Comparison of ENCODE assay signal across 18 mouse cellular contexts in the genomic region with DNA sequence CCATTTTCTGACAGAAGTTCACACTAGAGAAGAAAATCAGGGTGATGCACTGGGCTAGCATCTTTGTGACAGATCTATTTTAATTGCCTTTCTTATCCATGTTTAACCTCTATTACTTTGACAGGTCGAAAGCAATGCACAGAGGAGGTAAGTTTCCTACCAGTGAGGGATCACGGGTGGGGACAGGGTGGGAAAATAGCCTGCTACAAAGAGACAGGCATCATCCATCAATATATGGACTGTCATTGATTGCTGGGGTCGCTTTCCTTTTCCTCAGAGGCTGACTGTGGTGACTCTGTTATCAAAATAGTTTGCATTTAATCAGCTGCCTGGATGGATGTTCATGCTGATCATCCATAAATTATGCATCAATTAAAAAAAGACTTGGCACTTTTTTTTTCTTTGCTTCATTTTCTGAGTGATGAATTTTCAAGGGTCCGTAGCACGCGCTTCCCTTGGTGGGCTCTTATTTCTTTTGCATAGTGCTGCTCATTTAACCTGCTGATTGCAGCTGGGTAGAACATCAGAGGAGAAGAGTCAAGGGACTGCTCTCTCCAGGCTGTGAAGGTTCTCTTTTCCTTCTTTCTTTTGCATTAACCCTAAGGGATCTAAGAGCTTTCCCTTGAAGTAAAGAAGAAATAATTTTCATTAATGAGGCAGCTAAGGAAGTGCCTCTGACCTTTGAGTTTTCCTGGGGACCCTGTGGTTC.
DNase-seq lines count a peak whose midpoint lies in the region; ATAC-seq and TF ChIP-seq lines count a peak whose summit lies in the region.
"Had no signal": no experiment of that assay in that cellular context is flagged by ENCODE, and none has a peak within 500 bp of the region (broad histone marks: within the 10 kb centered on the region; RNA-seq: fewer than 3 reads in every experiment).

No protein-coding gene starts in this region.

- no peaks in the 10 kb centered on the region for H3K4me1 ChIP-seq in hindbrain, embryonic 11.5 days (replicated peaks; ENCODE audit: control insufficient read depth, insufficient read depth, low read length)
- no peaks in the 10 kb centered on the region for H3K4me1 ChIP-seq in hindbrain, embryonic 16.5 days (ENCODE audit: control insufficient read depth, insufficient read depth, low read depth, low read length)
- H3K4me1 ChIP-seq in midbrain, embryonic 13.5 days (replicated peaks) = no peaks in the 10 kb centered on the region
- H3K4me1 ChIP-seq in midbrain, postnatal 0 days (ENCODE audit: insufficient read depth, low read length) = no peaks in the 10 kb centered on the region
- no peaks in the 10 kb centered on the region for H3K4me1 ChIP-seq in midbrain, embryonic 15.5 days
- no peaks in the 10 kb centered on the region for H3K4me1 ChIP-seq in cerebellum, adult 2 months (ENCODE audit: control insufficient read depth, insufficient read depth, low read length)
- H3K4me1 ChIP-seq: embryonic facial prominence, embryonic 12.5 days; heart, embryonic 12.5 days; hindbrain, embryonic 15.5 days had no signal

- no peak overlapping the region for H3K9ac ChIP-seq in hindbrain, embryonic 11.5 days (ENCODE audit: low read depth, low read length)
- no peak overlapping the region for H3K9ac ChIP-seq in hindbrain, embryonic 16.5 days (ENCODE audit: low read depth, low read length)
- no peak overlapping the region for H3K9ac ChIP-seq in midbrain, embryonic 13.5 days (replicated peaks)
- no peak overlapping the region for H3K9ac ChIP-seq in midbrain, postnatal 0 days (replicated peaks; ENCODE audit: low read length, poor library complexity, severe bottlenecking)
- no peak overlapping the region for H3K9ac ChIP-seq in midbrain, embryonic 15.5 days
- H3K9ac ChIP-seq: embryonic facial prominence, embryonic 12.5 days; forebrain, postnatal 0 days; heart, embryonic 12.5 days; hindbrain, embryonic 15.5 days had no signal

- peak; percentile 5 for DNase-seq in hindbrain, embryonic 11.5 days (ENCODE audit: low spot score)
- DNase-seq in midbrain, postnatal 0 days (ENCODE audit: low spot score) = no peak
- no peak for DNase-seq in frontal cortex, postnatal 10 days (ENCODE audit: low spot score in 2 of 2)
- DNase-seq in cerebellum, adult 2 months = no peak
- DNase-seq: adrenal gland, adult 2 months; adrenal gland, postnatal 25 days; cerebellum, adult 9-10 months; cerebellum, postnatal 25 days; forebrain, postnatal 0 days; gastrocnemius, adult 2 months; gastrocnemius, postnatal 25 days; kidney, adult 11 months had no signal

- H3K27ac ChIP-seq in hindbrain, embryonic 11.5 days (ENCODE audit: low read depth, low read length) = no peak overlapping the region
- H3K27ac ChIP-seq in hindbrain, embryonic 16.5 days (ENCODE audit: low read depth, low read length) = no peak overlapping the region
- H3K27ac ChIP-seq in midbrain, embryonic 13.5 days = no peak overlapping the region
- no peak overlapping the region for H3K27ac ChIP-seq in midbrain, postnatal 0 days (ENCODE audit: low read depth, low read length)
- H3K27ac ChIP-seq in midbrain, embryonic 15.5 days = no peak overlapping the region
- H3K27ac ChIP-seq in cerebellum, adult 2 months (ENCODE audit: insufficient read depth, low read length) = no peak overlapping the region
- H3K27ac ChIP-seq: embryonic facial prominence, embryonic 12.5 days; gastrocnemius, adult 2 months; hindbrain, embryonic 15.5 days had no signal

- WGBS in hindbrain, embryonic 11.5 days = 66% methylated on average over 6 of the region's 6 CpGs
- 49% methylated on average over 6 of the region's 6 CpGs for WGBS in hindbrain, embryonic 16.5 days
- WGBS in midbrain, embryonic 13.5 days = 66% methylated on average over 6 of the region's 6 CpGs
- 61% methylated on average over 6 of the region's 6 CpGs for WGBS in midbrain, postnatal 0 days
- 60% methylated on average over 6 of the region's 6 CpGs for WGBS in midbrain, embryonic 15.5 days
- WGBS in cerebellum, adult 2 months = 73% methylated on average over 6 of the region's 6 CpGs

- no peaks in the 10 kb centered on the region for H3K9me3 ChIP-seq in hindbrain, embryonic 11.5 days (ENCODE audit: control insufficient read depth, low read length)
- H3K9me3 ChIP-seq in hindbrain, embryonic 16.5 days (ENCODE audit: control insufficient read depth, low read length) = no peaks in the 10 kb centered on the region
- H3K9me3 ChIP-seq in midbrain, embryonic 13.5 days = no peaks in the 10 kb centered on the region
- H3K9me3 ChIP-seq in midbrain, postnatal 0 days (ENCODE audit: low read length) = no peaks in the 10 kb centered on the region
- H3K9me3 ChIP-seq in midbrain, embryonic 15.5 days = no peaks in the 10 kb centered on the region
- H3K9me3 ChIP-seq: embryonic facial prominence, embryonic 12.5 days; heart, embryonic 12.5 days; hindbrain, embryonic 15.5 days had no signal

- ATAC-seq in hindbrain, embryonic 11.5 days (ENCODE audit: low FRiP score) = peak; percentile 60
- no peak for ATAC-seq in hindbrain, embryonic 16.5 days
- 0 out of 2 replicates have a peak, but pooled peaks have one; percentile 58 for ATAC-seq in midbrain, embryonic 13.5 days
- no peak for ATAC-seq in midbrain, postnatal 0 days (ENCODE audit: low FRiP score)
- 0 out of 2 replicates have a peak, but pooled peaks have one; percentile 52 for ATAC-seq in midbrain, embryonic 15.5 days (replicated peaks)
- ATAC-seq: forebrain, postnatal 0 days had no signal

- no peak for TF ChIP-seq POLR2A in cerebellum, adult 2 months (IDR thresholded peaks at IDR 0.05; ENCODE audit: borderline replicate concordance, insufficient read depth, low read length)

- no peak overlapping the region for H3K4me3 ChIP-seq in hindbrain, embryonic 11.5 days (ENCODE audit: low read depth, low read length)
- no peak overlapping the region for H3K4me3 ChIP-seq in hindbrain, embryonic 16.5 days (ENCODE audit: low read length)
- no peak overlapping the region for H3K4me3 ChIP-seq in midbrain, embryonic 13.5 days (replicated peaks)
- no peak overlapping the region for H3K4me3 ChIP-seq in midbrain, postnatal 0 days (ENCODE audit: low read depth, low read length)
- no peak overlapping the region for H3K4me3 ChIP-seq in midbrain, embryonic 15.5 days
- no peak overlapping the region for H3K4me3 ChIP-seq in cerebellum, adult 2 months (replicated peaks; ENCODE audit: insufficient read depth, low read depth, low read length)
- H3K4me3 ChIP-seq: embryonic facial prominence, embryonic 12.5 days; gastrocnemius, adult 2 months; heart, embryonic 12.5 days; hindbrain, embryonic 15.5 days had no signal

- TF ChIP-seq CTCF in midbrain, postnatal 0 days (IDR thresholded peaks at IDR 0.05) = no peak
- no peak for TF ChIP-seq CTCF in cerebellum, adult 2 months (IDR thresholded peaks at IDR 0.05; ENCODE audit: borderline replicate concordance, insufficient read depth, low read depth, low read length)

- no peak overlapping the region for H3K4me2 ChIP-seq in hindbrain, embryonic 11.5 days (replicated peaks; ENCODE audit: low read depth, low read length)
- no peak overlapping the region for H3K4me2 ChIP-seq in hindbrain, embryonic 16.5 days (ENCODE audit: low read length)
- no peak overlapping the region for H3K4me2 ChIP-seq in midbrain, embryonic 13.5 days (replicated peaks)
- no peak overlapping the region for H3K4me2 ChIP-seq in midbrain, postnatal 0 days (ENCODE audit: low read depth, low read length, poor library complexity, severe bottlenecking)
- H3K4me2 ChIP-seq in midbrain, embryonic 15.5 days = no peak overlapping the region
- H3K4me2 ChIP-seq: embryonic facial prominence, embryonic 12.5 days; heart, embryonic 12.5 days; hindbrain, embryonic 15.5 days had no signal

- H3K36me3 ChIP-seq in hindbrain, embryonic 11.5 days (ENCODE audit: control insufficient read depth, insufficient read depth, low read length) = no peaks in the 10 kb centered on the region
- H3K36me3 ChIP-seq in hindbrain, embryonic 16.5 days (ENCODE audit: control insufficient read depth, insufficient read depth, low read length) = no peaks in the 10 kb centered on the region
- no peaks in the 10 kb centered on the region for H3K36me3 ChIP-seq in midbrain, embryonic 13.5 days
- no peaks in the 10 kb centered on the region for H3K36me3 ChIP-seq in midbrain, postnatal 0 days (ENCODE audit: insufficient read depth, low read length)
- no peaks in the 10 kb centered on the region for H3K36me3 ChIP-seq in midbrain, embryonic 15.5 days (replicated peaks)
- H3K36me3 ChIP-seq: embryonic facial prominence, embryonic 12.5 days; heart, embryonic 12.5 days; hindbrain, embryonic 15.5 days had no signal

- no peaks in the 10 kb centered on the region for H3K27me3 ChIP-seq in hindbrain, embryonic 11.5 days (ENCODE audit: control insufficient read depth, insufficient read depth, low read length)
- H3K27me3 ChIP-seq in hindbrain, embryonic 16.5 days (replicated peaks; ENCODE audit: control insufficient read depth, insufficient read depth, low read length) = no peaks in the 10 kb centered on the region
- H3K27me3 ChIP-seq in midbrain, embryonic 13.5 days = no peaks in the 10 kb centered on the region
- no peaks in the 10 kb centered on the region for H3K27me3 ChIP-seq in midbrain, postnatal 0 days (ENCODE audit: insufficient read depth, low read length)
- H3K27me3 ChIP-seq in midbrain, embryonic 15.5 days (replicated peaks) = no peaks in the 10 kb centered on the region
- H3K27me3 ChIP-seq in cerebellum, adult 2 months (ENCODE audit: control insufficient read depth, insufficient read depth, low read length) = no peaks in the 10 kb centered on the region
- H3K27me3 ChIP-seq: embryonic facial prominence, embryonic 12.5 days; heart, embryonic 12.5 days; hindbrain, embryonic 15.5 days had no signal

Comparison
In these comparisons a context has a peak if more than half of its experiments do, and no peak if none do; other contexts are left out.
1. ATAC-seq: peak in hindbrain, embryonic 11.5 days (single experiment), midbrain, embryonic 13.5 days (single experiment) and midbrain, embryonic 15.5 days (single experiment); none in hindbrain, embryonic 16.5 days (single experiment) and midbrain, postnatal 0 days (single experiment).